In genomic region chr12:80021030-80021473, GRCm38 (mm10) we compare ENCODE assay signal across 9 mouse cellular contexts.
DNase-seq lines count a peak whose midpoint lies in the region; ATAC-seq and TF ChIP-seq lines count a peak whose summit lies in the region.
"Had no signal": no experiment of that assay in that cellular context is flagged by ENCODE, and none has a peak within 500 bp of the region (broad histone marks: within the 10 kb centered on the region; RNA-seq: fewer than 3 reads in every experiment).

No protein-coding gene starts in this region.

- H3K4me1 ChIP-seq in lung, embryonic 14.5 days (ENCODE audit: insufficient read depth), result peaks cover 26% of the 10 kb centered on the region
- peaks cover 2% of the 10 kb centered on the region; the same call in 1 of the 2 replicates for H3K4me1 ChIP-seq in lung, adult 2 months (ENCODE audit: control insufficient read depth, insufficient read depth, low read length)
- H3K4me1 ChIP-seq in embryonic facial prominence, embryonic 11.5 days (ENCODE audit: control insufficient read depth, insufficient read depth, low read length), result peaks cover 23% of the 10 kb centered on the region
- peaks cover 38% of the 10 kb centered on the region for H3K4me1 ChIP-seq in hindbrain, embryonic 12.5 days
- H3K4me1 ChIP-seq in neural tube, embryonic 11.5 days (ENCODE audit: control insufficient read depth, insufficient read depth, low read length), result peaks cover 32% of the 10 kb centered on the region

- TF ChIP-seq POLR2A in lung, adult 2 months (IDR thresholded peaks at IDR 0.05; ENCODE audit: borderline replicate concordance, extremely low read depth, low read depth, low read length), result no peak

- no peak for TF ChIP-seq CTCF in lung, embryonic 14.5 days (IDR thresholded peaks at IDR 0.05; ENCODE audit: low read depth)
- TF ChIP-seq CTCF in lung, adult 2 months (IDR thresholded peaks at IDR 0.05; ENCODE audit: insufficient read depth, low read length), result no peak

- no peaks in the 10 kb centered on the region for H3K27me3 ChIP-seq in lung, embryonic 14.5 days (ENCODE audit: insufficient read depth, low read length)
- no peaks in the 10 kb centered on the region; the same call in 1 of the 2 replicates for H3K27me3 ChIP-seq in embryonic facial prominence, embryonic 11.5 days (ENCODE audit: control insufficient read depth, insufficient read depth, low read length)
- no peaks in the 10 kb centered on the region for H3K27me3 ChIP-seq in hindbrain, embryonic 12.5 days
- no peaks in the 10 kb centered on the region for H3K27me3 ChIP-seq in neural tube, embryonic 11.5 days (ENCODE audit: control insufficient read depth, insufficient read depth, low read length)

- no peaks in the 10 kb centered on the region for H3K36me3 ChIP-seq in lung, embryonic 14.5 days (ENCODE audit: insufficient read depth)
- no peaks in the 10 kb centered on the region for H3K36me3 ChIP-seq in embryonic facial prominence, embryonic 11.5 days (replicated peaks; ENCODE audit: control insufficient read depth, insufficient read depth, low read depth, low read length)
- no peaks in the 10 kb centered on the region for H3K36me3 ChIP-seq in hindbrain, embryonic 12.5 days
- no peaks in the 10 kb centered on the region for H3K36me3 ChIP-seq in neural tube, embryonic 11.5 days (ENCODE audit: control insufficient read depth, insufficient read depth, low read length)
- H3K36me3 ChIP-seq: liver, embryonic 12.5 days had no signal

- ATAC-seq in lung, embryonic 14.5 days (ENCODE audit: insufficient read depth), result no peak
- ATAC-seq in embryonic facial prominence, embryonic 11.5 days (replicated peaks; ENCODE audit: insufficient number of reproducible peaks, low FRiP score, low TSS enrichment, low read depth), result peak; percentile 78
- peak; percentile 49; the same call in 1 of the 2 replicates for ATAC-seq in hindbrain, embryonic 12.5 days (ENCODE audit: low FRiP score)
- no peak for ATAC-seq in neural tube, embryonic 11.5 days (ENCODE audit: insufficient read depth, low FRiP score, low TSS enrichment)
- ATAC-seq in cerebellum, adult (ENCODE audit: insufficient number of reproducible peaks, low FRiP score, low TSS enrichment), result no peak
- ATAC-seq: liver, embryonic 12.5 days had no signal

- no peak overlapping the region for H3K4me2 ChIP-seq in lung, embryonic 14.5 days
- H3K4me2 ChIP-seq in embryonic facial prominence, embryonic 11.5 days (ENCODE audit: low read depth, low read length), result no peak overlapping the region
- peak overlapping the region; percentile 44 for H3K4me2 ChIP-seq in hindbrain, embryonic 12.5 days (replicated peaks)
- H3K4me2 ChIP-seq in neural tube, embryonic 11.5 days (ENCODE audit: low read depth), result no peak overlapping the region; the same call in 1 of the 2 replicates
- H3K4me2 ChIP-seq: liver, embryonic 12.5 days had no signal

- no peaks in the 10 kb centered on the region for H3K9me3 ChIP-seq in lung, embryonic 14.5 days (ENCODE audit: low read depth, low read length)
- H3K9me3 ChIP-seq in embryonic facial prominence, embryonic 11.5 days (replicated peaks; ENCODE audit: control insufficient read depth, low read length), result no peaks in the 10 kb centered on the region
- H3K9me3 ChIP-seq in hindbrain, embryonic 12.5 days (replicated peaks), result no peaks in the 10 kb centered on the region
- H3K9me3 ChIP-seq in neural tube, embryonic 11.5 days (ENCODE audit: control insufficient read depth, low read length), result no peaks in the 10 kb centered on the region
- H3K9me3 ChIP-seq: liver, embryonic 12.5 days had no signal

- no peak overlapping the region for H3K4me3 ChIP-seq in lung, embryonic 14.5 days (ENCODE audit: low read depth, low read length)
- H3K4me3 ChIP-seq in lung, adult 2 months (replicated peaks; ENCODE audit: extremely low read depth, low read depth, low read length), result no peak overlapping the region
- no peak overlapping the region for H3K4me3 ChIP-seq in embryonic facial prominence, embryonic 11.5 days (ENCODE audit: low read depth, low read length)
- no peak overlapping the region for H3K4me3 ChIP-seq in hindbrain, embryonic 12.5 days
- H3K4me3 ChIP-seq in neural tube, embryonic 11.5 days (ENCODE audit: low read depth, low read length), result no peak overlapping the region
- H3K4me3 ChIP-seq: liver, embryonic 12.5 days had no signal

- DNase-seq in lung, embryonic 14.5 days, result peak; percentile 39
- no peak for DNase-seq in lung, adult 2 months
- DNase-seq in embryonic facial prominence, embryonic 11.5 days (ENCODE audit: low spot score), result peak; percentile 87
- peak; percentile 56 for DNase-seq in neural tube, embryonic 11.5 days (ENCODE audit: low spot score)
- DNase-seq in adrenal gland, adult 18-20 months (ENCODE audit: low spot score in 2 of 2), result no peak
- DNase-seq in testis, postnatal 14 days (ENCODE audit: low spot score), result no peak

- WGBS in lung, embryonic 14.5 days, result 14% methylated on average over 6 of the region's 6 CpGs
- 61% methylated on average over 6 of the region's 6 CpGs for WGBS in lung, adult 2 months
- 5% methylated on average over 6 of the region's 6 CpGs for WGBS in embryonic facial prominence, embryonic 11.5 days
- WGBS in hindbrain, embryonic 12.5 days, result under 1% methylated on average over 6 of the region's 6 CpGs
- WGBS in neural tube, embryonic 11.5 days, result 6% methylated on average over 6 of the region's 6 CpGs

- no peak overlapping the region for H3K9ac ChIP-seq in lung, embryonic 14.5 days
- no peak overlapping the region for H3K9ac ChIP-seq in embryonic facial prominence, embryonic 11.5 days (replicated peaks; ENCODE audit: low read length)
- H3K9ac ChIP-seq in hindbrain, embryonic 12.5 days, result no peak overlapping the region
- 0 out of 2 replicates have a peak overlapping the region, but pooled peaks have one; percentile 9 for H3K9ac ChIP-seq in neural tube, embryonic 11.5 days (ENCODE audit: low read length)
- H3K9ac ChIP-seq: liver, embryonic 12.5 days had no signal

- H3K27ac ChIP-seq in lung, embryonic 14.5 days (ENCODE audit: low read depth), result peak overlapping the region; percentile 40; the same call in 1 of the 2 replicates
- H3K27ac ChIP-seq in embryonic facial prominence, embryonic 11.5 days (replicated peaks; ENCODE audit: low read depth, low read length), result peak overlapping the region; percentile 87
- peak overlapping the region; percentile 77 for H3K27ac ChIP-seq in hindbrain, embryonic 12.5 days
- H3K27ac ChIP-seq in neural tube, embryonic 11.5 days (ENCODE audit: low read depth, low read length), result peak overlapping the region; percentile 73; the same call in 1 of the 2 replicates
- H3K27ac ChIP-seq: liver, embryonic 12.5 days had no signal

Comparison
In these comparisons a context has a peak if more than half of its experiments do, and no peak if none do; other contexts are left out.
1. DNase-seq: peak in lung, embryonic 14.5 days (single experiment), embryonic facial prominence, embryonic 11.5 days (single experiment) and neural tube, embryonic 11.5 days (single experiment); none in lung, adult 2 months (single experiment), adrenal gland, adult 18-20 months (0 of 2) and testis, postnatal 14 days (single experiment).
2. ATAC-seq: peak in embryonic facial prominence, embryonic 11.5 days (single experiment) and hindbrain, embryonic 12.5 days (single experiment); none in lung, embryonic 14.5 days (single experiment), neural tube, embryonic 11.5 days (single experiment) and cerebellum, adult (single experiment).
3. Peak in every context shown above with its lines, with median percentiles within 50 percentile points of each other: H3K27ac ChIP-seq.